Mouse (Mus musculus) heart, adult 2 months (tissue): ENCODE measurements around the gene Cdh18.

Experiments
- CTCF ChIP-seq: fragments of 200-600 bp; IDR thresholded peaks from 2 replicates; pipeline ENCODE4 v1.8.1; 2022; ENCODE audit warnings: antibody characterized with exemption, mild to moderate bottlenecking, moderate library complexity
- EP300 ChIP-seq: fragments of 200-500 bp; IDR thresholded peaks from 2 replicates; pipeline ENCODE4 v1.6.1; 2011; ENCODE audit warnings: low read depth, low read length, control low read depth; ENCODE audit not compliant: insufficient read depth
- POLR2A ChIP-seq: fragments of 200-500 bp; IDR thresholded peaks from 2 replicates; pipeline ENCODE4 v1.6.1; 2011; ENCODE audit warnings: mild to moderate bottlenecking, low read depth, low read length, control low read depth; ENCODE audit not compliant: insufficient read depth

DNA sequence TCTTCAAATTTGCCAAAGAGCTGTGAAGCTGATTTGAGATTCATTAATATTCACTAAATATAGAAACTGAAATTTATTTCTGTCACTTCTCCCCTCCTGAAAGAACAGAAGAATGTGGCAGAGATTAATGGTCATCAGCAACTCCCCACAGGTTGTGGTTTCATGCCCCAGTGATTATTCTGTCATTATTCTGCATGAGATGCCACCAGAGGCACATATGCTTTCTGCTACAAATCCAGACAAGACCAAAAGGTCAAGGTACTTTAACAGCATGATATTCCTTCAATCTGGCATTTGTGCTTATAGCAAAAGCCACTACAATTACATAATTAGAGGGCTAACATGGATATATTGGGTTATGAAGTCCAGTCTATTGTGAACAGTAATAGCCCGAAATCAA lies 35.8 kb downstream of the Cdh18 start:
- TF ChIP-seq CTCF (no peak), POLR2A (no peak), EP300 (no peak)
